ENCODE assay signal across 25 mouse cellular contexts in the genomic region with DNA sequence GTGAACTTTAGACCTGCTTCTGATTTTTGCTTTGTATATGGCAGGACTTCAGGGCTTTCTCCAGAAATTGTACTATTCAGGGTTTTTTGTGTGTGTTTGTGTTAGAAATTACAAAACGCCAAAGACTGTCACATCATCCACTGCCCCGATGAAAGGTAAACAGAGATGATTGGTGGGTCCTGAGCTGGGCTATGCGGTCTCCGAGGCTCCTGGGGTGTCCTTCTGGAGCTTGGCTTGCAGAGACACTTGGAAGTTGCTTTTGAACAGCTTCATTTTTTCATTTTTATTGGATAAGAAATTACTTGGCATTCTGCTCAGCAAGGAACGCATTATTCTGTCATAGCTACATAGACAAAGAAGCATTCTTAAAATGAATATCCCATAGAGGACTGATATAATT. TPM values are rescaled to one million over a fixed set of nuclear protein-coding genes. Genes with fewer than 3 reads are reported as not detected.
A peak's percentile ranks its signal among the peaks of the same experiment; 100 is the strongest.
DNase-seq lines count a peak whose midpoint lies in the region; ATAC-seq lines count a peak whose summit lies in the region.
"Had no signal": no experiment of that assay in that cellular context is flagged by ENCODE, and none has a peak within 500 bp of the region (broad histone marks: within the 10 kb centered on the region; RNA-seq: fewer than 3 reads in every experiment).

No protein-coding gene starts in this region.

- no peaks in the 10 kb centered on the region for H3K4me1 ChIP-seq in kidney, embryonic 16.5 days (ENCODE audit: insufficient read depth, low read length)
- no peaks in the 10 kb centered on the region for H3K4me1 ChIP-seq in lung, embryonic 16.5 days (replicated peaks; ENCODE audit: control insufficient read depth, insufficient read depth, low read length)
- H3K4me1 ChIP-seq: embryonic facial prominence, embryonic 10.5 days; embryonic facial prominence, embryonic 12.5 days; forebrain, embryonic 13.5 days; forebrain, embryonic 15.5 days had no signal

- no peaks in the 10 kb centered on the region for H3K27me3 ChIP-seq in kidney, embryonic 16.5 days (ENCODE audit: insufficient read depth, low read length)
- H3K27me3 ChIP-seq in lung, embryonic 16.5 days (ENCODE audit: control insufficient read depth, insufficient read depth, low read depth, low read length) = no peaks in the 10 kb centered on the region
- H3K27me3 ChIP-seq: CH12.LX; embryonic facial prominence, embryonic 12.5 days; forebrain, embryonic 13.5 days; forebrain, embryonic 15.5 days; Patski had no signal

- WGBS in kidney, embryonic 16.5 days = 72% methylated on average over 5 of the region's 5 CpGs
- WGBS in lung, embryonic 16.5 days = 44% methylated on average over 5 of the region's 5 CpGs

- no peak overlapping the region for H3K4me3 ChIP-seq in kidney, embryonic 16.5 days (ENCODE audit: low read length)
- H3K4me3 ChIP-seq in lung, embryonic 16.5 days (ENCODE audit: low read length) = no peak overlapping the region
- H3K4me3 ChIP-seq: embryonic facial prominence, embryonic 10.5 days; embryonic facial prominence, embryonic 12.5 days; forebrain, embryonic 13.5 days; forebrain, embryonic 15.5 days had no signal

- no peaks in the 10 kb centered on the region for H3K36me3 ChIP-seq in kidney, embryonic 16.5 days (ENCODE audit: insufficient read depth, low read length)
- no peaks in the 10 kb centered on the region for H3K36me3 ChIP-seq in lung, embryonic 16.5 days (ENCODE audit: control insufficient read depth, insufficient read depth, low read length)
- H3K36me3 ChIP-seq: embryonic facial prominence, embryonic 10.5 days; embryonic facial prominence, embryonic 12.5 days; forebrain, embryonic 15.5 days; G1E had no signal

- no peak overlapping the region for H3K9ac ChIP-seq in kidney, embryonic 16.5 days (replicated peaks; ENCODE audit: low read length)
- H3K9ac ChIP-seq in lung, embryonic 16.5 days (ENCODE audit: low read length) = no peak overlapping the region
- H3K9ac ChIP-seq: embryonic facial prominence, embryonic 12.5 days; forebrain, embryonic 13.5 days; forebrain, embryonic 15.5 days had no signal

- DNase-seq in kidney, postnatal 14 days = no peak
- peak; percentile 8 to 17 for DNase-seq in kidney, postnatal 4 days
- no peak for DNase-seq in kidney, postnatal 25 days
- no peak for DNase-seq in lung, postnatal 10 days
- DNase-seq: adrenal gland, adult 8-10 months; adrenal gland, postnatal 14 days; adrenal gland, postnatal 36 days; B cell, adult 2 months; cerebellum, adult 11-12 months; cerebellum, adult 2 months; cerebellum, adult 9-10 months; cerebellum, postnatal 10 days; cerebellum, postnatal 25 days had no signal

- no peak overlapping the region for H3K27ac ChIP-seq in kidney, embryonic 16.5 days (ENCODE audit: low read length)
- H3K27ac ChIP-seq in lung, embryonic 16.5 days (ENCODE audit: low read length) = no peak overlapping the region
- H3K27ac ChIP-seq: embryonic facial prominence, embryonic 10.5 days; embryonic facial prominence, embryonic 12.5 days; forebrain, embryonic 13.5 days; forebrain, embryonic 15.5 days had no signal

- peak; percentile 59; the same call in 1 of the 2 replicates for ATAC-seq in kidney, embryonic 16.5 days (ENCODE audit: low FRiP score, low TSS enrichment)
- ATAC-seq in lung, embryonic 16.5 days (ENCODE audit: low read depth) = 0 out of 2 replicates have a peak, but pooled peaks have one; percentile 52
- ATAC-seq: activated CD4-positive, CD25-positive, alpha-beta regulatory T cell, adult 4 months; CD4-positive, CD25-positive, alpha-beta regulatory T cell, adult 4 months; forebrain, embryonic 13.5 days; forebrain, embryonic 15.5 days; Patski had no signal

- no peaks in the 10 kb centered on the region for H3K9me3 ChIP-seq in kidney, embryonic 16.5 days (ENCODE audit: low read length)
- no peaks in the 10 kb centered on the region for H3K9me3 ChIP-seq in lung, embryonic 16.5 days (ENCODE audit: control insufficient read depth, low read length)
- H3K9me3 ChIP-seq: embryonic facial prominence, embryonic 10.5 days; embryonic facial prominence, embryonic 12.5 days; forebrain, embryonic 13.5 days; forebrain, embryonic 15.5 days; G1E had no signal

- no peak overlapping the region for H3K4me2 ChIP-seq in kidney, embryonic 16.5 days (replicated peaks; ENCODE audit: low read depth, low read length)
- no peak overlapping the region for H3K4me2 ChIP-seq in lung, embryonic 16.5 days (ENCODE audit: low read depth, low read length)
- H3K4me2 ChIP-seq: embryonic facial prominence, embryonic 12.5 days; forebrain, embryonic 13.5 days; forebrain, embryonic 15.5 days had no signal

RNA-seq across cellular contexts. Expression of a gene that starts 44.7 kb away (rescaled TPM):
- polyA plus RNA-seq in kidney, embryonic 16.5 days (2015; fragmentation: Nextera tagmentation; extraction: Ambion mirVana) = 0.06 TPM in 2 replicates
- polyA plus RNA-seq in lung, embryonic 16.5 days (2015; fragmentation: Nextera tagmentation; extraction: Ambion mirVana) = 0.06 and 0.21 TPM in 2 replicates
- polyA plus RNA-seq: activated CD4-positive, CD25-positive, alpha-beta regulatory T cell, adult 4 months; CD4-positive, CD25-positive, alpha-beta regulatory T cell, adult 4 months; forebrain, embryonic 11.5 days; forebrain, embryonic 13.5 days; G1E had no signal

Comparison
In these comparisons a context has a peak if more than half of its experiments do, and no peak if none do; other contexts are left out.
1. DNase-seq: peak in kidney, postnatal 4 days (2 of 2); none in kidney, postnatal 14 days (single experiment), kidney, postnatal 25 days (0 of 2) and lung, postnatal 10 days (single experiment).